Mouse (Mus musculus) gastrocnemius, adult 18-20 months (tissue): ENCODE data around the gene Ctrl. TPM values are rescaled to one million over a fixed set of nuclear protein-coding genes. Genes with fewer than 3 reads are reported as not detected.

ENCODE experiments used
- DNase-seq: peaks from one replicate; pipeline ENCODE4 v3.0.0; 2021; ENCODE audit warnings: low spot score
- total RNA-seq, 2 experiments: library from RNA; stranded (reverse); gene quantifications; 2 replicates each; pipeline ENCODE4 v1.2.3; 2021

Ctrl gene
- total RNA-seq, 2 experiments from 2014 or later = 0.37 TPM; not detected in 1

GRCm38 (mm10) chr8:105938306-105938669 lies 4.6 kb upstream of the Ctrl start, which contains the start of gene Psmb10:
TSS of gene Psmb10 (minus strand) at chr8:105938444.
- no peak for DNase-seq

GRCm38 (mm10) chr8:105937496-105938305 lies 4.0 kb upstream of the Ctrl start:
- peak; percentile 38 for DNase-seq

- peak; percentile 89 for DNase-seq
Observed at GRCm38 (mm10) chr8:105936866-105937475, 3.3 kb upstream of the Ctrl start.

- DNase-seq = no peak
Observed at GRCm38 (mm10) chr8:105935863-105936603, 2.4 kb upstream of the Ctrl start.

- DNase-seq = no peak
Observed at GRCm38 (mm10) chr8:105935105-105935504, 1.4 kb upstream of the Ctrl start.

GRCm38 (mm10) chr8:105932525-105932924 lies 1.1 kb downstream of the Ctrl start:
- DNase-seq = no peak

GRCm38 (mm10) chr8:105931271-105931670 lies 2.4 kb downstream of the Ctrl start:
- no peak for DNase-seq

- DNase-seq = peak; percentile 88
Observed at GRCm38 (mm10) chr8:105930602-105931001, 3.1 kb downstream of the Ctrl start.

GRCm38 (mm10) chr8:105925123-105925522 lies 8.5 kb downstream of the Ctrl start:
- no peak for DNase-seq

GRCm38 (mm10) chr8:105919390-105919789 lies 14.3 kb downstream of the Ctrl start:
- DNase-seq = no peak

- DNase-seq = no peak
Observed at GRCm38 (mm10) chr8:105900941-105901616, 32.6 kb downstream of the Ctrl start.

GRCm38 (mm10) chr8:105900180-105900940 lies 33.3 kb downstream of the Ctrl start, which contains the start of gene Pskh1:
TSS of gene Pskh1 (plus strand) at chr8:105900441.
- DNase-seq = peak; percentile 91

GRCm38 (mm10) chr8:105897801-105898480 lies 35.7 kb downstream of the Ctrl start:
- DNase-seq = no peak

GRCm38 (mm10) chr8:105893339-105893738 lies 40.3 kb downstream of the Ctrl start, which contains the start of gene Nrn1l:
TSS of gene Nrn1l (plus strand) at chr8:105893567.
- DNase-seq = peak; percentile 65

GRCm38 (mm10) chr8:105892432-105892831 lies 41.2 kb downstream of the Ctrl start:
- no peak for DNase-seq

GRCm38 (mm10) chr8:105890870-105891269 lies 42.8 kb downstream of the Ctrl start:
- DNase-seq = peak; percentile 67

GRCm38 (mm10) chr8:105889756-105890465 lies 43.8 kb downstream of the Ctrl start:
- DNase-seq = no peak
